Mouse (Mus musculus) erythroblast, embryonic 14.5 days (primary cell): ENCODE data around the gene Anapc10.

Experiments used
- GATA1 ChIP-seq: IDR thresholded peaks from 2 replicates; pipeline ENCODE4 v1.6.1; 2012; ENCODE audit warnings: low read length, inconsistent platforms, mixed read lengths
- TAL1 ChIP-seq: IDR thresholded peaks from 3 replicates; pipeline ENCODE4 v1.6.1; 2012; ENCODE audit warnings: low read length, inconsistent platforms, mixed read lengths

- TF ChIP-seq TAL1 (no peak), GATA1 (no peak)
These were observed 32.6 kb upstream of the Anapc10 start for GRCm38 (mm10) chr8:79679005-79679404.
